Mouse (Mus musculus) limb, embryonic 11.5 days (tissue): ENCODE data around the gene B3gnt7. TPM values are rescaled to one million over a fixed set of nuclear protein-coding genes. Genes with fewer than 3 reads are reported as not detected.
A peak's percentile ranks its signal among the peaks of the same experiment; 100 is the strongest.

ENCODE experiments used
- ATAC-seq: fragments of 200-750 bp; cut with Nextera tagmentation; 2 replicates; pipeline ENCODE4 v1.8.0; 2017; ENCODE audit warnings: low read depth; ENCODE audit not compliant: insufficient number of reproducible peaks, low FRiP score, low TSS enrichment
- DNase-seq: peaks from one replicate; pipeline ENCODE4 v3.0.0-alpha.2; 2015; ENCODE audit warnings: low spot score
- H3K27ac ChIP-seq: fragments of 300-500 bp; sonication (generic); replicated peaks from 2 replicates; pipeline ENCODE4 v1.5.1; 2014; ENCODE audit warnings: low read depth, mild to moderate bottlenecking, low read length
- H3K27me3 ChIP-seq: fragments of 300-500 bp; sonication (generic); 2 replicates; pipeline ENCODE4 v1.6.1; 2014; ENCODE audit warnings: mild to moderate bottlenecking, low read length, mixed read lengths; ENCODE audit not compliant: control insufficient read depth, insufficient read depth
- H3K36me3 ChIP-seq: fragments of 300-500 bp; sonication (generic); 2 replicates; pipeline ENCODE4 v1.6.1; 2014; ENCODE audit warnings: mild to moderate bottlenecking, low read length, moderate library complexity, mixed read lengths; ENCODE audit not compliant: control insufficient read depth, insufficient read depth
- H3K4me1 ChIP-seq: fragments of 300-500 bp; sonication (generic); 2 replicates; pipeline ENCODE4 v1.6.1; 2014; ENCODE audit warnings: low read length, mixed read lengths; ENCODE audit not compliant: control insufficient read depth, insufficient read depth
- H3K4me2 ChIP-seq: fragments of 300-500 bp; sonication (generic); 2 replicates; pipeline ENCODE4 v1.6.1; 2014; ENCODE audit warnings: low read depth, mild to moderate bottlenecking, moderate library complexity; ENCODE audit not compliant: severe bottlenecking
- H3K4me3 ChIP-seq: fragments of 300-500 bp; sonication (generic); 2 replicates; pipeline ENCODE4 v1.5.1; 2014; ENCODE audit warnings: low read depth, low read length
- H3K9ac ChIP-seq: fragments of 300-500 bp; sonication (generic); 2 replicates; pipeline ENCODE4 v1.6.1; 2014; ENCODE audit warnings: mild to moderate bottlenecking, low read length
- H3K9me3 ChIP-seq: fragments of 300-500 bp; sonication (generic); 2 replicates; pipeline ENCODE4 v1.6.1; 2016; ENCODE audit warnings: low read length; ENCODE audit not compliant: control insufficient read depth
- WGBS: fragments of 180-500 bp; shearing (Covaris S2); extraction: QIAGEN DNeasy Blood & Tissue Kit; methylation state at CpG from one replicate; pipeline ENCODE4 v1.1.7; 2014; 5-methylcytosine and 5-hydroxymethylcytosine counted together
- polyA plus RNA-seq: library from polyadenylated mRNA; unstranded; fragments of >200 nt; fragmentation: Nextera tagmentation; extraction: Ambion mirVana; gene quantifications from 2 replicates; pipeline ENCODE4 v1.2.1, GENCODE M21; 2014

B3gnt7 gene
- polyA plus RNA-seq, 1 experiment from 2014 or later: 5.6 TPM

DNA sequence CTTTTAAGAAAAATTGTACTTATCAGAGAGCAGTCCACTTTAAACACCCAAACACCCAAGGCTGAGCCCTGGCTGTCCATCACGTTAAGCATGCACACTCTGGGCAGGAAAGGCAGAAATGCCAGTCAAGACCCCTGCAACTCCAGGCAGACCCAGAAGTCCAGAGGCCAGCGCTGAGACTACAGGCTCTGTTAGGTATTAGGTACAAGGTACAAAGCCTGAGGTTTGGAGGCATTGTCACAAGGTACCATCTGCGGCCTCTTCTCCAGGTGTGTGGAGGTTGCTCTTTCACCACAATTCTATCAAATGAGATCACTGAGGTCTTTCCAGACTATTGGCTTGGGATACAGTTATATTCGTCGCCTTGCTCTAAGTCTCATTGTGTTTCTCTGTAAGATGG lies 8.8 kb upstream of the B3gnt7 start:
- H3K9me3 ChIP-seq: no peaks in the 10 kb centered on the region
- H3K4me2 ChIP-seq: no peak overlapping the region
- WGBS: 93% methylated on average over 5 of the region's 5 CpGs
- H3K36me3 ChIP-seq: no peaks in the 10 kb centered on the region
- no peak for DNase-seq
- no peak overlapping the region for H3K4me3 ChIP-seq
- H3K27ac ChIP-seq: no peak overlapping the region
- ATAC-seq: no peak
- no peaks in the 10 kb centered on the region for H3K27me3 ChIP-seq
- H3K9ac ChIP-seq: no peak overlapping the region
- H3K4me1 ChIP-seq: peaks cover 8% of the 10 kb centered on the region; the same call in 1 of the 2 replicates

DNA sequence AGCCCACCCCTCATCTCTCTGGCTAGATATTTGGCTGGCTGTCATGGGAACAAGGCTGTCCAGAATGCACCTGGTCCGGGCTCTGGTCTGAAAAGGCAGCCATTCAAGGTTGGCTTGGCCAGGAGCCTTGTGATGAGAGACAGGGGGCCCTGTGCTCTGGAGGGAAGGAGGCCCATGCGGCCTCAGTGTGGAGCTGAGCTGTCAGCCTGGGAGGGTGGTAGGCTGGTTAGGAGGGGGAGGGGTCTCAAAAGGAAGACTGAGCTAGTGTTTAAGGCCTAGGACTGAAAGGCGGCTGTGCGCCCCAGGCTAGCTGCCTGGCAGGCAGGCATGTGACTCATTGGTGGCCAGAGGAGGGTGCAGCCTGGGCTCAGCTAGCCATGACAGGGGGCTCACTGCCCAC lies 8.2 kb upstream of the B3gnt7 start:
- ATAC-seq: 0 out of 2 replicates have a peak, but pooled peaks have one; percentile 40
- no peak overlapping the region for H3K4me2 ChIP-seq
- H3K36me3 ChIP-seq: no peaks in the 10 kb centered on the region
- H3K9me3 ChIP-seq: no peaks in the 10 kb centered on the region
- no peak overlapping the region for H3K4me3 ChIP-seq
- H3K27me3 ChIP-seq: no peaks in the 10 kb centered on the region
- H3K4me1 ChIP-seq: peaks cover 8% of the 10 kb centered on the region; the same call in 1 of the 2 replicates
- no peak for DNase-seq
- no peak overlapping the region for H3K9ac ChIP-seq
- no peak overlapping the region for H3K27ac ChIP-seq
- 19% methylated on average over 4 of the region's 4 CpGs for WGBS

DNA sequence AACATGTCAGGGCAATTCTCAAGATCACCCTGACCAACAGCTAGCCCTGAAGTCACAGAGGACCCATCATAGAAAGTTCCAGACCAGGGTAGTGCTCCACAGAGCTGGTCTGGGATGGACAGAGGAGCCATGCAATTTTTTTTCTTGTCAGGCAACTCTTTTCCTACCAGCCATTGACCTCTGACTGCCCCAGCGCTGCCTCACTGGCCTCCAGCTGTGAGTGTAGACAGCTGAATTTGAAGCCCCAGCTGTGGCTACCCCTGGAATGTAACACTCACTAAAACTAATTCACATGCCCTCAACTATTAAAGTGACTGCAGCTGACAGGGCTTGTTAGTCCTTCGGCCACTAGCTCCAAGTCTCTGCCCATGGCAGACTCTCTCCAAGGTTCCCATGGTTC lies 2.5 kb upstream of the B3gnt7 start:
- peak; percentile 74 for DNase-seq
- H3K9me3 ChIP-seq: no peaks in the 10 kb centered on the region
- WGBS: 10% methylated on average over 2 of the region's 2 CpGs
- H3K9ac ChIP-seq: no peak overlapping the region
- peaks cover 18% of the 10 kb centered on the region for H3K4me1 ChIP-seq
- no peak overlapping the region for H3K4me3 ChIP-seq
- no peak overlapping the region for H3K27ac ChIP-seq
- ATAC-seq: no peak
- H3K27me3 ChIP-seq: peaks cover 20% of the 10 kb centered on the region
- no peak overlapping the region; the same call in 1 of the 2 replicates for H3K4me2 ChIP-seq
- H3K36me3 ChIP-seq: no peaks in the 10 kb centered on the region

DNA sequence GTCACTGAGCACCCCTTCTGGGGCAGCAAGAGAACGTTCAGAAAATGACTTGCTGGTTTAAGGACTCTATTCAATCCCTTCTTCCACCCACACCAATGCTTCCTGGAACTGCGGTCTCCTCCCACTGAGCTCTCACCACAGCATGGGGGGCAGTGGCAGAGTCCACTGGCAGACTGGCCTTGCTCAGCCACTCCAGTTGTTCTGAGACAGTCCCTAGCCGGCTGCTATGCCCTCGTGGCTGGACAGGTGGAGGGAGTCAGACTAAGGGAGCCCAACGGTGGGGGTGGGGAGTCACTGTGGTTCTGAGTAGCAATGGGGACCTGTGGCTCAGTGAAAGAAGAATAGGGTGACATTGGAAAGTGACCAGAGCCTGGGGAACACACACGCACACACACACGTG lies 1.9 kb upstream of the B3gnt7 start:
- H3K36me3 ChIP-seq: no peaks in the 10 kb centered on the region
- no peak overlapping the region for H3K9ac ChIP-seq
- H3K9me3 ChIP-seq: 0 out of 2 replicates have a peak, but pooled peaks cover 3% of the 10 kb centered on the region
- H3K27me3 ChIP-seq: peaks cover 23% of the 10 kb centered on the region
- WGBS: 52% methylated on average over 7 of the region's 7 CpGs
- no peak for ATAC-seq
- no peak overlapping the region for H3K27ac ChIP-seq
- H3K4me1 ChIP-seq: peaks cover 18% of the 10 kb centered on the region
- H3K4me3 ChIP-seq: no peak overlapping the region
- peak; percentile 28 for DNase-seq
- H3K4me2 ChIP-seq: no peak overlapping the region

DNA sequence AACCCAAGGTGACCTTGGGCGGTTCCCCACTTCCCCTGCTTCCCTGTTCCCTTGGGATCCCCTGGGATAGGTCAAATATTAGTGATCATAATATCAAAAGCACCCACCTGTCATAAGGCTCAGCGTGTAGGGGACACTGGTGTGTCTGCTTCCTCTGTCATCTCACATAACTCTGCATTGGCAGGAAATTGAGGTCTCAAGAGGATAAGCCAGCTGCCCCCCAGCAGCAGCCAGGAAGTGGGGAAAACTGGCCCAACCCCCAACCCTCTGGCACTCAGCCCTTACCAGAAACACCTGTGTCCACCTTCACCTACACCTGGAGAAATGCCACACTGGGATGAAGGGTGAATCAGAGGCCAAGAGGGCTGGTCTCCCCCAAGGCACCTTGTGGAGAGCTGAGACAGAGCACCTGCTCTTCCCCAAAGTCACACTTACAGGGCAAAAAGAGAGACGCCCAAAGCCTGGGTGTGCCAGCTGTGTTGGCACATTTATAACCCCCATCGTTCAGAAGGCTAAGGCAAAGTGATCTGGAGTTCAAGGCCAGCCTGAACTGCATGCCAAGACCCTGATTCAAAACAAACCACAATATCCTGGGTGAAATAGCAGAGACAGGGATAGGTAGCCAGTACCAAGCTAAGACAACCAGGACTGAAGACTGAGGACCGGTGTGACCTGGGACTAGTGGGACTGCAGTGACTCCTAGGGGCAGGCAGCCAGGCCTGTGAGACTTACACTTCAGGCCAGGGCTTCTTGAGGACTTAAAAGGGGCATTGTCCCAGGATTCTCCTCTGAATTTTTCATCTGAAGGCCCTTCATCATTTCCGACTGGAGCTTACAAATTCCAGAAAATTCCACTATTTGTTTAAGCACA lies 1.2 kb upstream of the B3gnt7 start:
- Histone ChIP-seq H3K27me3 (peaks cover 23% of the 10 kb centered on the region), H3K4me2 (no peak overlapping the region), H3K27ac (no peak overlapping the region), H3K9me3 (0 out of 2 replicates have a peak, but pooled peaks cover 3% of the 10 kb centered on the region), H3K4me1 (peaks cover 18% of the 10 kb centered on the region), H3K4me3 (no peak overlapping the region), H3K36me3 (no peaks in the 10 kb centered on the region), H3K9ac (no peak overlapping the region)
- 34% methylated on average over 6 of the region's 6 CpGs for WGBS
- ATAC-seq: no peak
- DNase-seq: no peak

DNA sequence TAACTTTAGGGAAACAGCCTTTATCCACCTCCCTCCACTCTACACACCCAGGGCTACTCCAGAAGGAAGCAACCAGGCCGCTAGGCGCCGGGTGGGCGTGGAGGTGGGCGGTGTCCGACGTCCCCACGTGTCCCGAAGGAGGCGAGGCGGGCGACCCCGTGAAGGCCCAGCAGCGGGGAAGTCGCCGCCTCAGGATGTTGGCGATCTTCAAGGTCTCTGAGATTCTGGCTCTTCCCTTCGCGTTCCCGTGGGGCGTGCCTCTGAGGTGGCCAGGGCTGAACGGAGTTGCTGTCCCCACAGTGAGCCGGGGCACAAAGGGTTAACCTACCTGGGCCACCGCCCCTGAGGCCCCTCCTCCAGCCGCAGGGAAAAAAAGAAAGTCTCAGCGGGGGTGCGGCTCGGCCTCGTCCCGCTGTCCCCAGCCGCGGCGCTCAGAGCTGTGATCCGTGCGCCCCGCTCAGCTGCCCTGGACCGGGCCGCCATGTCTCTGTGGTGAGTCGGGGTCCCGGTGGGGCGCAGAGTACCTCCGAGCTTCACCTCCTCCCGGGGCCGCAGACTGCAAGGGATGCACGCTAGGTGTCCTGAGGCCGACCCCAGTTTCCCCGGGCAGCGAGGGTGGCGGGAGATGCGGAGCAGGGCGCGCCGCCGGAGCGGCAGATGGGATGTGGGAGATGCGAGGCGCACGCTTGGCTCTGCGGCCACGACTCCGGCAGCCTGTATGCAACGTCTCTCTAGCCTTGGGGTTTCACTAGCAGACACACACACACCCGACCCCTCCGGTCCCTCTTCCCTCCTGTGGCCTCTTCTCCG lies 636 bp downstream of the B3gnt7 start:
- DNase-seq: peak; percentile 84
- Histone ChIP-seq H3K9ac (peak overlapping the region; percentile 66), H3K9me3 (0 out of 2 replicates have a peak, but pooled peaks cover 3% of the 10 kb centered on the region), H3K4me3 (peak overlapping the region; percentile 58), H3K4me1 (peaks cover 19% of the 10 kb centered on the region), H3K27me3 (peaks cover 23% of the 10 kb centered on the region), H3K27ac (no peak overlapping the region), H3K36me3 (no peaks in the 10 kb centered on the region), H3K4me2 (peak overlapping the region; percentile 89)
- peak; percentile 74; the same call in 1 of the 2 replicates for ATAC-seq
- WGBS: under 1% methylated on average over 62 of the region's 65 CpGs

DNA sequence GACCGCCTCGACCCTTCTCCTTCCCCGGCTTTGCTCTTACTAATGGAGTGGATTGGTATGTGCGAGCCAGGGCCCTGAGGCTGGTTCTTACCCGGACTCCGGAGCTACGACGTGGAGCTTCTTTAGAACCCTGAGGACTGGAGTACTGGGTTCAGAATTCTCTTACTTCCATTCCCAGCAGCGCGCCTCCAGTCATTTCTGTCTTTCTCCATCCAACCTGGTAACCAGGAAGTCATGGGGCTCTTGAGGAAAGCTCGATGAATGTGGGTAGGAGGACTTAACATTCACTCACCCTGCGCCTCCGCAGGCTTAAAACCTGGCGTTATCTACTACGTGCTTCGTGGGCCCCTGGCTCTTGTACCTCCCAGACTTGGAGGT lies 1.2 kb downstream of the B3gnt7 start:
- H3K27me3 ChIP-seq: peaks cover 23% of the 10 kb centered on the region
- no peaks in the 10 kb centered on the region for H3K36me3 ChIP-seq
- WGBS: 3% methylated on average over 16 of the region's 16 CpGs
- DNase-seq (no peak), ATAC-seq (no peak)
- peak overlapping the region; percentile 89 for H3K4me2 ChIP-seq
- H3K4me1 ChIP-seq: peaks cover 20% of the 10 kb centered on the region
- H3K9ac ChIP-seq: peak overlapping the region; percentile 66; the same call in 1 of the 2 replicates
- H3K9me3 ChIP-seq: 0 out of 2 replicates have a peak, but pooled peaks cover 3% of the 10 kb centered on the region
- H3K4me3 ChIP-seq: peak overlapping the region; percentile 58
- H3K27ac ChIP-seq: no peak overlapping the region

DNA sequence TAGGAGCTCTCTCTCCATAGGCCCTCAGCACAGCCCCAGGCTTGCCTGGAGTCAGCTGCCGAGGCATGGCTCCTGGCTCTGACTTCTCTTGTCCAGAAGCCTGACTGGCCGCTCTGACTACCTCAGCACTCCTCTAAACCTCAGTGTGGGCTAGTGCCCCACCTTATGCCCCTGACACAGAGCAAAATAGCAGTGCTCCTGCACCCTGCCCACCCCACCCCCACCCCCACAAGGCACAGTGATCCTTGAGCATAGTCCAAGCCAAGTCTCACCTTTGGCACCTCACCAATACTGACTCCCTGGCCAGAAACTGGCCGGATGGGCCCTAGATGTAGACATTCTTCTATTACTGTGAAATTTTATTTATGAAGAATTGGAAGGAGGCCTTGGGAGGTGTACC lies 4.1 kb downstream of the B3gnt7 start:
- ATAC-seq (no peak), DNase-seq (no peak)
- Histone ChIP-seq H3K9ac (no peak overlapping the region), H3K36me3 (no peaks in the 10 kb centered on the region), H3K4me1 (peaks cover 5% of the 10 kb centered on the region; the same call in 1 of the 2 replicates), H3K4me3 (no peak overlapping the region), H3K27me3 (peaks cover 23% of the 10 kb centered on the region), H3K9me3 (0 out of 2 replicates have a peak, but pooled peaks cover 3% of the 10 kb centered on the region), H3K27ac (no peak overlapping the region), H3K4me2 (no peak overlapping the region)
- 81% methylated on average over 3 of the region's 3 CpGs for WGBS
